Mouse (Mus musculus) Muller cell, postnatal 12 days (primary cell): ENCODE measurements around the gene Mbd4.

Experiments used
- DNase-seq: peaks from one replicate; pipeline ENCODE4 v3.0.0-alpha.2; 2015; ENCODE audit errors: inconsistent ontology term

Gene Mbd4

GRCm38 (mm10) chr6:115860027-115860556, 6.9 kb upstream of the Mbd4 start:
- DNase-seq, result no peak

GRCm38 (mm10) chr6:115859258-115859657, 6.1 kb upstream of the Mbd4 start:
- DNase-seq, result no peak

GRCm38 (mm10) chr6:115856361-115856745, 3.2 kb upstream of the Mbd4 start:
- DNase-seq, result no peak

- DNase-seq, result no peak
Observed at GRCm38 (mm10) chr6:115855733-115856360, 2.7 kb upstream of the Mbd4 start.

- no peak for DNase-seq
Observed at GRCm38 (mm10) chr6:115854432-115854831, 1.3 kb upstream of the Mbd4 start.

- DNase-seq, result no peak
Observed at GRCm38 (mm10) chr6:115853985-115854384, 814 bp upstream of the Mbd4 start.

- no peak for DNase-seq
Observed at GRCm38 (mm10) chr6:115852446-115853090, 603 bp downstream of the Mbd4 start.

- no peak for DNase-seq
Observed at GRCm38 (mm10) chr6:115848598-115849304, 4.4 kb downstream of the Mbd4 start.

GRCm38 (mm10) chr6:115846640-115847411, 6.3 kb downstream of the Mbd4 start:
- peak; percentile 51 for DNase-seq

- DNase-seq, result no peak
Observed at GRCm38 (mm10) chr6:115845006-115845405, 8.2 kb downstream of the Mbd4 start.

GRCm38 (mm10) chr6:115838745-115839144, 14.4 kb downstream of the Mbd4 start:
- no peak for DNase-seq

GRCm38 (mm10) chr6:115838161-115838597, 15.0 kb downstream of the Mbd4 start, which contains the start of gene Efcab12:
TSS of gene Efcab12 (minus strand) at chr6:115838412.
- DNase-seq, result peak; percentile 81

- DNase-seq, result peak; percentile 91
Observed at GRCm38 (mm10) chr6:115833861-115834260, 19.3 kb downstream of the Mbd4 start.

- DNase-seq, result no peak
Observed at GRCm38 (mm10) chr6:115832152-115832850, 20.9 kb downstream of the Mbd4 start.

GRCm38 (mm10) chr6:115830779-115831601, 22.2 kb downstream of the Mbd4 start:
- no peak for DNase-seq

GRCm38 (mm10) chr6:115823850-115824464, 29.2 kb downstream of the Mbd4 start:
- DNase-seq, result peak; percentile 69

- no peak for DNase-seq
Observed at GRCm38 (mm10) chr6:115821216-115821993, 31.8 kb downstream of the Mbd4 start.

- no peak for DNase-seq
Observed at GRCm38 (mm10) chr6:115818129-115818528, 35.0 kb downstream of the Mbd4 start.

GRCm38 (mm10) chr6:115815041-115815440, 38.1 kb downstream of the Mbd4 start:
- no peak for DNase-seq
